Mouse (Mus musculus) Patski (cell line): Measurements from ENCODE around the gene Cryzl2. TPM values are rescaled to one million over a fixed set of nuclear protein-coding genes. Genes with fewer than 3 reads are reported as not detected.

Experiments used
- ATAC-seq: fragments of 100-300 bp; one replicate; pipeline ENCODE4 v1.8.0; 2021
- CTCF ChIA-PET: fragments of 350-600 bp; sonication (Branson Sonifier 250); formaldehyde crosslinking; loops from one replicate; lab custom pipeline; 2022; ENCODE audit warnings: inconsistent platforms; lab: Charles Lee
- POLR2A ChIA-PET: fragments of 350-600 bp; sonication (Branson Sonifier 250); formaldehyde crosslinking; loops from one replicate; lab custom pipeline; 2022; ENCODE audit warnings: antibody characterized with exemption, inconsistent platforms; lab: Charles Lee
- DNase-seq: peaks from one replicate; pipeline ENCODE4 v3.0.0-alpha.2; 2011; ENCODE audit warnings: low read depth, low spot score
- H3K27me3 ChIP-seq: fragments of 371-371 bp; one replicate; pipeline ENCODE4 v1.5.1; 2021
- CTCF ChIP-seq: fragments of 100-300 bp; IDR thresholded peaks from one replicate; pipeline ENCODE4 v1.5.1; 2021
- in situ Hi-C: fragments of 300-500 bp; cut with MboI; formaldehyde crosslinking; loops from 3 replicates; pipeline ENCODE4 v1.11.1; 2018; ENCODE audit warnings: low pct_unique_long_range_greater_than_20kb, mixed read lengths
- polyA plus RNA-seq: library from polyadenylated mRNA; unstranded; gene quantifications from one replicate; pipeline ENCODE4 v1.2.3, GENCODE M21; 2021

Cryzl2 gene
- polyA plus RNA-seq, 1 experiment from 2014 or later: not detected

DNA sequence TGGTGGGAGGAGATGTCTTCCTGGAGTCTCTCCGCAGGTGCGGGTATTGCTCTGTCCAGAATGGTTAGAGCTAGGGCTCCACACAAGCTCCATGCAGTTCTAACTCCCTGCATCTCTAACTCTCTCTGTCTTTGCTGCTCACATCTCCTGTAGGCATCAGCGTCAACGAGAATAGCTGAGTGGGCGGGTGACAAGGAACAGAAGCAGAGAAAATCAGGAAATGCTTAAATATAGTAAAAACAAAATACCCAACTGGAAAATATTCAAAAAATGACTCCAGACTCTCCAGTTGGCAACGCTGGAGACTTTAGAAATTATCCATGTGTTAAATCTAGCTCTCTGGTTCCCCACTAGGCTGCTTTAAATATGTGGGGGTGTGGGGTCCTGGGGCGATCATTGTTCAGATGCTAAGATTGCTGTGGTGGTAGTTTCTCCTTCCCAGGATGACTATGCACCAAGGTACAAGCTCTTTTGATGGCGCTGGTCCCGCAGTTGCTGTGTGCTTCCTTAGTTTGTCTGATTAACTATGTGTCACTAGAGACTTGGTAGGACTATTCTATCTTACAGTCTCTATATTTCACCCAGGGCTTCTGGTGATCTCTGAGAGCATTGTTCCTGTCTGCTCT lies 12.5 kb downstream of the Cryzl2 start:
- DNase-seq (no peak), ATAC-seq (no peak)
- ChIA-PET CTCF (interaction anchor here (1.4 to 3.1 kb wide), 2 partner anchors 66 to 172 kb away, joined by 7 to 16 read pairs; no protein-coding TSS in a partner anchor), POLR2A (interaction anchor here (0.5 kb wide), 1 partner anchor 9 kb away, joined by 4 read pairs; no protein-coding TSS in a partner anchor)
- in situ Hi-C loops: no loop called here
- TF ChIP-seq CTCF: no peak
- H3K27me3 ChIP-seq: no peaks in the 10 kb centered on the region

GRCm38 (mm10) chr1:157472716-157473115 lies 14.3 kb downstream of the Cryzl2 start:
- H3K27me3 ChIP-seq: no peaks in the 10 kb centered on the region
- in situ Hi-C loops: no loop called here
- DNase-seq (peak; percentile 50), ATAC-seq (peak; percentile 37)
- no peak for TF ChIP-seq CTCF
- POLR2A ChIA-PET: no interaction called here
- CTCF ChIA-PET: no interaction called here

GRCm38 (mm10) chr1:157474865-157475264 lies 16.5 kb downstream of the Cryzl2 start:
- ChIA-PET POLR2A (no interaction called here), CTCF (interaction anchor here (0.7 to 1.1 kb wide), 2 partner anchors 10 to 11 kb away, joined by 3 to 5 read pairs; no protein-coding TSS in a partner anchor)
- no peak for TF ChIP-seq CTCF
- in situ Hi-C loops: no loop called here
- no peaks in the 10 kb centered on the region for H3K27me3 ChIP-seq
- DNase-seq (no peak), ATAC-seq (no peak)

DNA sequence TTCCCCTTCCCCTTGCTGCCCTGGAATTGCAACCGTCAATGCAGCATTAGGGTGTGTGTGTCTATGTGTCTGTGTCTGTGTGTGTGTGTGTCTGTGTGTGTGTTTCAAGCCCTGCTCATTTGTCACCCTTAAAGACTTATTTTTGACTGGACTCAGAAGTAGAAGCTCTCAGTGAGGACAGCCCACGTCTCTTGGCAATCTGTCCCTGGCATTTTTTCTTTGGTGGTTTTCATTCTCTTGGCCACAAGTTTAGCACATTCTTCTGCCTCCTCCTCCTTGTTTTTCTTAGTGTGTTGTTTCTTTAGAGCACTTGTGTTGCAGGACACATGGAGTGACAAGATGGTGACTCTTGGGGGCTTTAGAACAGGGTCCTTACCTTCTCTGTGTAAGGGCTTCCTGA lies 17.9 kb downstream of the Cryzl2 start:
- TF ChIP-seq CTCF: no peak
- ChIA-PET CTCF (interaction anchor here (0.9 kb wide), 1 partner anchor 60 kb away, joined by 3 read pairs; no protein-coding TSS in a partner anchor), POLR2A (interaction anchor here (0.7 kb wide), 1 partner anchor 15 kb away, joined by 3 read pairs; no protein-coding TSS in a partner anchor)
- H3K27me3 ChIP-seq: no peaks in the 10 kb centered on the region
- in situ Hi-C loops: no loop called here
- no peak for DNase-seq
- ATAC-seq: no peak

- in situ Hi-C loops: no loop called here
- no peaks in the 10 kb centered on the region for H3K27me3 ChIP-seq
- ChIA-PET POLR2A (interaction anchor here (0.6 kb wide), 2 partner anchors 10 to 1720 kb away, joined by 3 to 4 read pairs; no protein-coding TSS in a partner anchor), CTCF (interaction anchor here (0.9 to 1.7 kb wide), 3 partner anchors 15 to 38 kb away, joined by 3 to 5 read pairs (median 3); no protein-coding TSS in a partner anchor)
- DNase-seq (no peak), ATAC-seq (no peak)
- no peak for TF ChIP-seq CTCF
These were observed 21.7 kb downstream of the Cryzl2 start for GRCm38 (mm10) chr1:157480090-157480489.

DNA sequence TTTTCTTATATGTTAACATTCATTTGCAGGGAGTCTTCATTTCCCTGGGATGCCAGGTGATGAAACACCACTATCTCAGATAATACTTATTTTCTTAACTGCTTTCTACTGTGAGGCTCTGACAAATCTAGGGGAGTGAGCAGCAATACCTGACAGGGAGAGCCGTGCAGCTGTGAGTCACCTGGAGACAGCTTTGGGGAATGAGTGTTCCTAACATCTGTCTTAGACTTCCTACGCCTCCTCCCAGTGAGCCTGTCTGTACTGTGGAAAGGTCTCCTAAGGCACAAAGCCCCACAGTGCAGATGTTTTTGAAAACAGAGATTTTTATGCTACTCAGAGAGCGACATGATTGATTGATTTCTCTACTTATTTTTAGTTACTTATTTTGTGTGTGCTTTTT lies 22.5 kb downstream of the Cryzl2 start:
- no peak for TF ChIP-seq CTCF
- DNase-seq (no peak), ATAC-seq (no peak)
- in situ Hi-C loops: no loop called here
- ChIA-PET CTCF (interaction anchor here (0.9 to 1.7 kb wide), 4 partner anchors 9 to 37 kb away, joined by 3 to 5 read pairs (median 4); no protein-coding TSS in a partner anchor), POLR2A (no interaction called here)
- no peaks in the 10 kb centered on the region for H3K27me3 ChIP-seq

GRCm38 (mm10) chr1:157481666-157482065 lies 23.3 kb downstream of the Cryzl2 start:
- CTCF ChIA-PET: interaction anchor here (1.3 kb wide), 1 partner anchor 8 kb away, joined by 4 read pairs; no protein-coding TSS in a partner anchor
- DNase-seq (no peak), ATAC-seq (no peak)
- POLR2A ChIA-PET: no interaction called here
- no peak for TF ChIP-seq CTCF
- in situ Hi-C loops: no loop called here
- no peaks in the 10 kb centered on the region for H3K27me3 ChIP-seq

- no peak for TF ChIP-seq CTCF
- CTCF ChIA-PET: no interaction called here
- POLR2A ChIA-PET: no interaction called here
- H3K27me3 ChIP-seq: no peaks in the 10 kb centered on the region
- ATAC-seq (no peak), DNase-seq (no peak)
- in situ Hi-C loops: no loop called here
These were observed 25.8 kb downstream of the Cryzl2 start for GRCm38 (mm10) chr1:157484161-157484560.

DNA sequence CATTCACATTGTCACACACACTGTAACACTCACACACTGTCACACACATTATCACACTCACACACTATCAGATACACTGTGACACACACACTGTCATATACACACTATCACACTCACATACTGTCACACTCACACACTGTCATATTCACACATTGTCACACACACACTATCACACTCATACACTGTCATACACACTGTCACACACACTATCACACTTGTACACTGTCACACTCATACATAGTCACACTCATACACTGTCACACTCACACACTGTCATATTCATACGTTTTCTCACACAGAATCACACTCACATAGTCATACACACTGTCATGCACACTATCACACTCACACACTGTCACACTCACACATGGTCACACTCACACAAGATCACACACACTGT lies 42.3 kb downstream of the Cryzl2 start:
- H3K27me3 ChIP-seq: no peaks in the 10 kb centered on the region
- POLR2A ChIA-PET: no interaction called here
- in situ Hi-C loops: no loop called here
- CTCF ChIA-PET: no interaction called here
- DNase-seq (no peak), ATAC-seq (no peak)
- TF ChIP-seq CTCF: no peak

DNA sequence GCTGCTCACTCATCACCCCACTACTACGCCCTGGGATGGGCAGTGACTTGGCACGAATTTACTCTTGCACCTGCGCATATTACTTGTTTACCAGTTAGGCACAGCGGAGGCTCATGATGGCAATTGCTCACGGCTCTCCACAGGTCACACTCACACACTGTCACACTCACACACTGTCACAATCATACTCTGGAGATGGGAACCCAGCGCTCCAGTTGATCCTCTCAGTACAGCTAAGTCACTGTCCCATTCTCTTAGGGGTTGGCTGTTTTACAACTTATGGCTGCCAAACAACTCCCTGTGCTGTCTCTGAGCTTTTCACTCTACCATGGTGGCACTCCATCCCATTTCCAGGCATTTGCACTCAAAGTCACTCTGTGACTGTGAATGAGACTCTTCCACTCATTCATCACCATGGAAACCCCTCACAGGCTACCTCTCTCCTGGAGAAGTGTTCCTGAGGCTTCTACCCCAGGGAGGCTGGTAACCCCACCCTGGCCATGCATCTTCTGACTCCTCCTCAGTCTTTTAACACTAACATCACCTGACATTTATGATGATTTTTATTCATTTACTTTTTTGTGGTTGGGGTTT lies 43.1 kb downstream of the Cryzl2 start:
- no peak for TF ChIP-seq CTCF
- CTCF ChIA-PET: no interaction called here
- ATAC-seq (no peak), DNase-seq (no peak)
- H3K27me3 ChIP-seq: no peaks in the 10 kb centered on the region
- POLR2A ChIA-PET: no interaction called here
- in situ Hi-C loops: no loop called here

DNA sequence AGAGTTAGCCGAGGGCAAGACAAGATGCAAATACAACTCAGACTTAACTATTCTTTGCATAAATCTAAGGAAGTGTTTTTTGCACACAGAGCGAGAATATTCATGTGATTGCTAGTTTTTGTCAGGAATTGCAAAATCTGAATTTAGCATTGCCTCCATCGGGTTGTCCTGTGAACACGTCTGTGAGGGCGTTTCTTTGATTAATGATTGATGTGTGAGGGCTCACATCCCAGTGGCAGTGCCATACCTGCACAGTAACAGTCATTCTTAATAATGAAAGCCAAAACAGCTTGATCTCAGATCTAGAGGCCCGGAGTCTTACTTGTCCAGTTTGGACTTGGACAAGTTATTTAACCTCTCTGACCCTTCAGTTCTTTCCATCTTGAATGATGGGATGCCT lies 44.7 kb downstream of the Cryzl2 start:
- no peaks in the 10 kb centered on the region for H3K27me3 ChIP-seq
- in situ Hi-C loops: no loop called here
- no peak for DNase-seq
- no peak for TF ChIP-seq CTCF
- no peak for ATAC-seq
- ChIA-PET POLR2A (no interaction called here), CTCF (interaction anchor here (2.1 kb wide), 1 partner anchor 8 kb away, joined by 6 read pairs; no protein-coding TSS in a partner anchor)
